Mouse (Mus musculus): ENCODE results near the gene Gxylt1. TPM values are rescaled to one million over a fixed set of nuclear protein-coding genes. Genes with fewer than 3 reads are reported as not detected.
"Not testable (repeated sequence)": the region's sequence is repeated elsewhere in the genome, so short reads cannot be mapped to it uniquely, and the experiment has no call there.

Gene Gxylt1
- polyA plus RNA-seq, 1 experiment from 2014 or later: 6.1 TPM

GRCm38 (mm10) chr15:93263566-93263965 lies 11.4 kb downstream of the Gxylt1 start:
- no peaks in the 10 kb centered on the region for H3K9me3 ChIP-seq (replicated peaks)
- H3K27ac ChIP-seq: no peak overlapping the region
- H3K9ac ChIP-seq: no peak overlapping the region
- H3K4me1 ChIP-seq (replicated peaks): peaks cover 16% of the 10 kb centered on the region
- ATAC-seq (replicated peaks; ENCODE audit: insufficient number of reproducible peaks, insufficient read depth, low FRiP score, low read depth): no peak
- no peak overlapping the region for H3K4me3 ChIP-seq
- H3K27me3 ChIP-seq: no peaks in the 10 kb centered on the region
- 78% methylated on average over 7 of the region's 7 CpGs for WGBS
- no peak overlapping the region for H3K4me2 ChIP-seq
- peaks cover 5% of the 10 kb centered on the region for H3K36me3 ChIP-seq

- no peak overlapping the region for H3K4me3 ChIP-seq
- H3K27ac ChIP-seq: no peak overlapping the region
- H3K36me3 ChIP-seq: peaks cover 11% of the 10 kb centered on the region
- peaks cover 16% of the 10 kb centered on the region for H3K4me1 ChIP-seq (replicated peaks)
- no peak for ATAC-seq (replicated peaks; ENCODE audit: insufficient number of reproducible peaks, insufficient read depth, low FRiP score, low read depth)
- WGBS: 44% methylated on average over 5 of the region's 5 CpGs
- no peaks in the 10 kb centered on the region for H3K27me3 ChIP-seq
- H3K9ac ChIP-seq: no peak overlapping the region
- H3K4me2 ChIP-seq: no peak overlapping the region
- H3K9me3 ChIP-seq (replicated peaks): no peaks in the 10 kb centered on the region
These were observed 12.2 kb downstream of the Gxylt1 start for GRCm38 (mm10) chr15:93262818-93263217.

GRCm38 (mm10) chr15:93262274-93262673 lies 12.7 kb downstream of the Gxylt1 start:
- WGBS: 88% methylated on average over 5 of the region's 5 CpGs
- H3K9ac ChIP-seq: no peak overlapping the region
- no peaks in the 10 kb centered on the region for H3K9me3 ChIP-seq (replicated peaks)
- no peak for ATAC-seq (replicated peaks; ENCODE audit: insufficient number of reproducible peaks, insufficient read depth, low FRiP score, low read depth)
- no peak overlapping the region for H3K4me2 ChIP-seq
- no peak overlapping the region for H3K27ac ChIP-seq
- no peaks in the 10 kb centered on the region for H3K27me3 ChIP-seq
- H3K36me3 ChIP-seq: peaks cover 16% of the 10 kb centered on the region
- peaks cover 14% of the 10 kb centered on the region for H3K4me1 ChIP-seq (replicated peaks)
- H3K4me3 ChIP-seq: no peak overlapping the region

GRCm38 (mm10) chr15:93259933-93260332 lies 15.0 kb downstream of the Gxylt1 start:
- 82% methylated on average over 8 of the region's 8 CpGs for WGBS
- H3K36me3 ChIP-seq: peaks cover 21% of the 10 kb centered on the region

GRCm38 (mm10) chr15:93255295-93255694 lies 19.7 kb downstream of the Gxylt1 start:
- H3K27me3 ChIP-seq: no peaks in the 10 kb centered on the region
- no peak overlapping the region for H3K4me3 ChIP-seq
- no peak for ATAC-seq (replicated peaks; ENCODE audit: insufficient number of reproducible peaks, insufficient read depth, low FRiP score, low read depth)
- H3K9ac ChIP-seq: no peak overlapping the region
- H3K27ac ChIP-seq: no peak overlapping the region
- WGBS: 54% methylated on average over 10 of the region's 10 CpGs
- H3K4me1 ChIP-seq (replicated peaks): 0 out of 2 replicates have a peak, but pooled peaks cover 3% of the 10 kb centered on the region
- H3K36me3 ChIP-seq: peaks cover 34% of the 10 kb centered on the region
- H3K9me3 ChIP-seq (replicated peaks): no peaks in the 10 kb centered on the region
- no peak overlapping the region for H3K4me2 ChIP-seq

More at GRCm38 (mm10) chr15:93259933-93260332, 15.0 kb downstream of the Gxylt1 start:
- Histone ChIP-seq H3K27ac (no peak overlapping the region), H3K9me3 (replicated peaks) (no peaks in the 10 kb centered on the region), H3K4me2 (no peak overlapping the region), H3K4me3 (no peak overlapping the region), H3K4me1 (replicated peaks) (peaks cover 9% of the 10 kb centered on the region), H3K27me3 (no peaks in the 10 kb centered on the region), H3K9ac (no peak overlapping the region)
- ATAC-seq (replicated peaks; ENCODE audit: insufficient number of reproducible peaks, insufficient read depth, low FRiP score, low read depth): no peak

GRCm38 (mm10) chr15:93253172-93253571 lies 21.8 kb downstream of the Gxylt1 start:
- Histone ChIP-seq H3K27me3 (no peaks in the 10 kb centered on the region), H3K36me3 (peaks cover 26% of the 10 kb centered on the region; the same call in 1 of the 2 replicates), H3K4me3 (no peak overlapping the region), H3K9ac (no peak overlapping the region), H3K27ac (no peak overlapping the region), H3K4me1 (replicated peaks) (0 out of 2 replicates have a peak, but pooled peaks cover 3% of the 10 kb centered on the region), H3K4me2 (no peak overlapping the region), H3K9me3 (replicated peaks) (no peaks in the 10 kb centered on the region)
- WGBS: 68% methylated on average over 8 of the region's 8 CpGs
- no peak for ATAC-seq (replicated peaks; ENCODE audit: insufficient number of reproducible peaks, insufficient read depth, low FRiP score, low read depth)

- Histone ChIP-seq H3K36me3 (peaks cover 22% of the 10 kb centered on the region), H3K4me1 (replicated peaks) (0 out of 2 replicates have a peak, but pooled peaks cover 3% of the 10 kb centered on the region), H3K9ac (no peak overlapping the region), H3K9me3 (replicated peaks) (no peaks in the 10 kb centered on the region), H3K27ac (no peak overlapping the region), H3K4me3 (no peak overlapping the region), H3K27me3 (no peaks in the 10 kb centered on the region), H3K4me2 (no peak overlapping the region)
- 71% methylated on average over 6 of the region's 6 CpGs for WGBS
- ATAC-seq (replicated peaks; ENCODE audit: insufficient number of reproducible peaks, insufficient read depth, low FRiP score, low read depth): no peak
These were observed 22.6 kb downstream of the Gxylt1 start for GRCm38 (mm10) chr15:93252396-93252795.

GRCm38 (mm10) chr15:93251553-93252250 lies 23.3 kb downstream of the Gxylt1 start:
- peaks cover 25% of the 10 kb centered on the region for H3K36me3 ChIP-seq
- 0 out of 2 replicates have a peak, but pooled peaks cover 3% of the 10 kb centered on the region for H3K4me1 ChIP-seq (replicated peaks)
- no peak for ATAC-seq (replicated peaks; ENCODE audit: insufficient number of reproducible peaks, insufficient read depth, low FRiP score, low read depth)
- no peak overlapping the region for H3K4me2 ChIP-seq
- H3K4me3 ChIP-seq: no peak overlapping the region
- 0 out of 2 replicates have a peak overlapping the region, but pooled peaks have one; percentile 16 for H3K27ac ChIP-seq
- no peak overlapping the region for H3K9ac ChIP-seq
- 56% methylated on average over 13 of the region's 13 CpGs for WGBS
- H3K27me3 ChIP-seq: no peaks in the 10 kb centered on the region
- H3K9me3 ChIP-seq (replicated peaks): no peaks in the 10 kb centered on the region

GRCm38 (mm10) chr15:93243202-93243601 lies 31.8 kb downstream of the Gxylt1 start:
- Histone ChIP-seq H3K36me3 (peaks cover 31% of the 10 kb centered on the region), H3K27me3 (no peaks in the 10 kb centered on the region), H3K4me1 (replicated peaks) (peaks cover 8% of the 10 kb centered on the region; the same call in 1 of the 2 replicates), H3K4me2 (no peak overlapping the region), H3K27ac (no peak overlapping the region), H3K4me3 (no peak overlapping the region), H3K9ac (no peak overlapping the region), H3K9me3 (replicated peaks) (no peaks in the 10 kb centered on the region)
- 44% methylated on average over 10 of the region's 10 CpGs for WGBS
- ATAC-seq (replicated peaks; ENCODE audit: insufficient number of reproducible peaks, insufficient read depth, low FRiP score, low read depth): no peak

- H3K9me3 ChIP-seq (replicated peaks); H3K27ac ChIP-seq; H3K27me3 ChIP-seq; ATAC-seq (replicated peaks; ENCODE audit: insufficient number of reproducible peaks, insufficient read depth, low FRiP score, low read depth); H3K4me3 ChIP-seq; H3K9ac ChIP-seq; H3K4me1 ChIP-seq (replicated peaks); H3K4me2 ChIP-seq: not testable (repeated sequence)
- peaks cover 18% of the 10 kb centered on the region; the same call in 1 of the 2 replicates for H3K36me3 ChIP-seq
- WGBS: 68% methylated on average over 10 of the region's 10 CpGs
These were observed 38.5 kb downstream of the Gxylt1 start for GRCm38 (mm10) chr15:93236456-93236855.

- no peaks in the 10 kb centered on the region for H3K36me3 ChIP-seq
- H3K4me1 ChIP-seq (replicated peaks): no peaks in the 10 kb centered on the region
- H3K27ac ChIP-seq: no peak overlapping the region
- no peak overlapping the region for H3K4me3 ChIP-seq
- no peak for ATAC-seq (replicated peaks; ENCODE audit: insufficient number of reproducible peaks, insufficient read depth, low FRiP score, low read depth)
- WGBS: 79% methylated on average over 11 of the region's 11 CpGs
- no peaks in the 10 kb centered on the region for H3K9me3 ChIP-seq (replicated peaks)
- no peak overlapping the region for H3K9ac ChIP-seq
- H3K27me3 ChIP-seq: no peaks in the 10 kb centered on the region
- H3K4me2 ChIP-seq: no peak overlapping the region
These were observed 46.0 kb downstream of the Gxylt1 start for GRCm38 (mm10) chr15:93229028-93229427.

- Histone ChIP-seq H3K9ac (no peak overlapping the region), H3K27me3 (no peaks in the 10 kb centered on the region), H3K36me3 (no peaks in the 10 kb centered on the region), H3K27ac (no peak overlapping the region), H3K9me3 (replicated peaks) (no peaks in the 10 kb centered on the region), H3K4me2 (no peak overlapping the region), H3K4me1 (replicated peaks) (no peaks in the 10 kb centered on the region), H3K4me3 (no peak overlapping the region)
- ATAC-seq (replicated peaks; ENCODE audit: insufficient number of reproducible peaks, insufficient read depth, low FRiP score, low read depth): no peak
- 70% methylated on average over 10 of the region's 10 CpGs for WGBS
These were observed 46.6 kb downstream of the Gxylt1 start for GRCm38 (mm10) chr15:93228375-93228774.
